Mouse (Mus musculus): ENCODE results near the gene Avpr1b. TPM values are rescaled to one million over a fixed set of nuclear protein-coding genes. Genes with fewer than 3 reads are reported as not detected.

The Avpr1b gene
- polyA plus RNA-seq (2014; fragmentation: Illumina TruSeq; extraction: RNeasy Lipid Tissue Mini Kit (QIAGEN cat#74804); ENCODE audit: low read depth, low replicate concordance): not detected

GRCm38 (mm10) chr1:131598905-131599304 is at the start of gene Avpr1b:
Gene Avpr1b (plus strand): TSS chr1:131599239.

GRCm38 (mm10) chr1:131637791-131638540 is 38.9 kb downstream of the Avpr1b start, which contains the start of gene Ctse:
Gene Ctse (plus strand): TSS chr1:131638306.

Other genes starting within 250 kb of the Avpr1b start
- 7.3 TPM for gene Srgap2, start 71.9 kb upstream of the Avpr1b start, polyA plus RNA-seq (2014; fragmentation: Illumina TruSeq; extraction: RNeasy Lipid Tissue Mini Kit (QIAGEN cat#74804); ENCODE audit: low read depth, low replicate concordance)
- 3.4 TPM for gene Fam72a, start 71.3 kb upstream of the Avpr1b start, polyA plus RNA-seq (2014; fragmentation: Illumina TruSeq; extraction: RNeasy Lipid Tissue Mini Kit (QIAGEN cat#74804); ENCODE audit: low read depth, low replicate concordance)
- gene Ctse, start 39.1 kb downstream of the Avpr1b start, polyA plus RNA-seq (2014; fragmentation: Illumina TruSeq; extraction: RNeasy Lipid Tissue Mini Kit (QIAGEN cat#74804); ENCODE audit: low read depth, low replicate concordance): 0.34 TPM
- gene Rab7b, start 89.5 kb downstream of the Avpr1b start, polyA plus RNA-seq (2014; fragmentation: Illumina TruSeq; extraction: RNeasy Lipid Tissue Mini Kit (QIAGEN cat#74804); ENCODE audit: low read depth, low replicate concordance): 0.34 TPM
- not detected for gene Slc26a9, start 144.8 kb downstream of the Avpr1b start, polyA plus RNA-seq (2014; fragmentation: Illumina TruSeq; extraction: RNeasy Lipid Tissue Mini Kit (QIAGEN cat#74804); ENCODE audit: low read depth, low replicate concordance)
- gene Pm20d1, start 198.1 kb downstream of the Avpr1b start, polyA plus RNA-seq (2014; fragmentation: Illumina TruSeq; extraction: RNeasy Lipid Tissue Mini Kit (QIAGEN cat#74804); ENCODE audit: low read depth, low replicate concordance): 57.1 TPM
- 0.69 TPM for gene Slc41a1, start 228.3 kb downstream of the Avpr1b start, polyA plus RNA-seq (2014; fragmentation: Illumina TruSeq; extraction: RNeasy Lipid Tissue Mini Kit (QIAGEN cat#74804); ENCODE audit: low read depth, low replicate concordance)